In the genomic region with DNA sequence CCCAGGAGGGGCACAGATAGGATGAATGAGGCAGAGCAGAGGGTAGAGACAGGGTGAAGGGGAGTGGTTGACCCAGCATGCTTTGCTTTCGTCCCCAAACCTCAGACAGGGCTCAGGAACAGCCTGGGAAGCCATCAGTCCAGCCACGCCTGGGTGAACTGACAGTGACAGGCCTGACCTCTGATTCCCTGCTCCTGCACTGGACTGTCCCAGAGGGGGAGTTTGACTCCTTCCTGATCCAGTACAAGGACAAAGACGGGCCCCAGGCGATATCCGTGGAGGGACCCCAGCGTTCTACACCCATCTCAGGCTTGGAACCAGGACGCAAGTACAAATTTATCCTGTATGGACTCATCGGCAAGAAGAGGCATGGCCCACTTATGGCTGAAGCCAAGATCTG, we compare ENCODE assay signal across 12 mouse cellular contexts. TPM values are rescaled to one million over a fixed set of nuclear protein-coding genes. Genes with fewer than 3 reads are reported as not detected.
"Had no signal": no experiment of that assay in that cellular context is flagged by ENCODE, and none has a peak within 500 bp of the region (broad histone marks: within the 10 kb centered on the region; RNA-seq: fewer than 3 reads in every experiment).

No protein-coding gene starts in this region.

- H3K9me3 ChIP-seq: limb, embryonic 12.5 days; liver, embryonic 13.5 days; midbrain, embryonic 13.5 days had no signal

- H3K27ac ChIP-seq: layer of hippocampus, adult 2 months; limb, embryonic 12.5 days; liver, embryonic 13.5 days; midbrain, embryonic 13.5 days had no signal

- H3K36me3 ChIP-seq: limb, embryonic 12.5 days; liver, embryonic 13.5 days; midbrain, embryonic 13.5 days had no signal

- ATAC-seq: midbrain, embryonic 13.5 days had no signal

- DNase-seq: kidney, adult 9 months; kidney, postnatal 10 days; kidney, postnatal 4 days; liver; liver, embryonic 13.5 days; lung, adult 18-20 months; lung, postnatal 14 days; thymus, adult 18-20 months; thymus, postnatal 14 days had no signal

- H3K4me2 ChIP-seq: limb, embryonic 12.5 days; liver, embryonic 13.5 days; midbrain, embryonic 13.5 days had no signal

- H3K4me3 ChIP-seq: layer of hippocampus, adult 2 months; limb, embryonic 12.5 days; liver, embryonic 13.5 days; midbrain, embryonic 13.5 days had no signal

- H3K9ac ChIP-seq: limb, embryonic 12.5 days; liver, embryonic 13.5 days; midbrain, embryonic 13.5 days had no signal

RNA-seq across cellular contexts. Expression of a gene that starts 12.8 kb away (rescaled TPM):
- polyA plus RNA-seq: limb, embryonic 12.5 days had no signal
